ENCODE assay signal across 7 mouse cellular contexts in the genomic region with DNA sequence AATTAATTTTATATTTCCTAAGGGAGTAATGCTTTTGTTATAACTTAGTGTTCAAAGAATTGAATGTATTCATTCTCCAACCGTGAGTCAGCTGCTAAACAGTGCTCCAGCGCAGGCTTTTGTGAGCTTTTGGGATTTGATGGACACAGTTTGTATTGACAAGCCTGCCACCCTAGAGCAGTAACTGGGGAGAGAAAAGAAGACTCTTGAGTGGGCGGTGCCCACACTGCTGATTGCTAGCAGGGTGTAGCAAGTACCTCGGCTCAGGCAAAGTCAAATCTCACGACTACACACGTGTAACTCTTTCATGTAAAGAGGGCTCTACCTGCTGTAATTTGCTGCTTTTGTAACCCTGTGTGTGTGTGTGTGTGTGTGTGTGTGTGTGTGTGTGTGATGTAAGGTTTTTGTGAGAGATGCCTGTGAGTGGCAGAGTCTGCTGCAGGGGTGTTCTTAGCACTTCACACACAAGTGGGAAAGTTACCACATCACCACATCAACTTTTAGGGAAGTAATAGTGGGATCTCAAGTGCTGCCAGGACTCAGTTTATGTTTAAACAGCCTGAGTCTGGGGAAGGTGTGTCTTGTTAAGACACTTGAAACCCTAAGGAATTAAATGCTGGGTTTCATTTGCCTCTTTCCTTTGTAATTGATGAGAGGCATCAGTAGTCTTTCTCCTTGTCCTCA. TPM values are rescaled to one million over a fixed set of nuclear protein-coding genes. Genes with fewer than 3 reads are reported as not detected.
DNase-seq lines count a peak whose midpoint lies in the region; ATAC-seq lines count a peak whose summit lies in the region.

No protein-coding gene starts in this region.

- peaks cover 51% of the 10 kb centered on the region for H3K4me1 ChIP-seq in embryonic facial prominence, embryonic 10.5 days
- peaks cover 19% of the 10 kb centered on the region for H3K4me1 ChIP-seq in intestine, embryonic 15.5 days (replicated peaks)
- H3K4me1 ChIP-seq in midbrain, embryonic 10.5 days: peaks cover 48% of the 10 kb centered on the region

- no peaks in the 10 kb centered on the region for H3K27me3 ChIP-seq in embryonic facial prominence, embryonic 10.5 days (replicated peaks; ENCODE audit: low read depth, poor library complexity, severe bottlenecking)
- H3K27me3 ChIP-seq in intestine, embryonic 15.5 days (replicated peaks): no peaks in the 10 kb centered on the region
- H3K27me3 ChIP-seq in midbrain, embryonic 10.5 days (ENCODE audit: low read depth, poor library complexity, severe bottlenecking): no peaks in the 10 kb centered on the region

- no peaks in the 10 kb centered on the region for H3K36me3 ChIP-seq in embryonic facial prominence, embryonic 10.5 days (replicated peaks)
- no peaks in the 10 kb centered on the region for H3K36me3 ChIP-seq in intestine, embryonic 15.5 days
- H3K36me3 ChIP-seq in midbrain, embryonic 10.5 days: 0 out of 2 replicates have a peak, but pooled peaks cover 5% of the 10 kb centered on the region

- peak overlapping the region; percentile 2; the same call in 1 of the 2 replicates for H3K4me3 ChIP-seq in embryonic facial prominence, embryonic 10.5 days
- H3K4me3 ChIP-seq in intestine, embryonic 15.5 days (replicated peaks): no peak overlapping the region
- peak overlapping the region; percentile 29 for H3K4me3 ChIP-seq in midbrain, embryonic 10.5 days

- peak; percentile 74 for DNase-seq in Muller cell, postnatal 12 days (ENCODE audit: inconsistent ontology term)
- DNase-seq in embryonic facial prominence, embryonic 10.5 days (ENCODE audit: low spot score): no peak
- no peak for DNase-seq in midbrain, embryonic 10.5 days (ENCODE audit: low spot score)
- no peak for DNase-seq in cerebellum, adult 11 months
- DNase-seq in left cerebral cortex, postnatal 10 days (ENCODE audit: extremely low spot score in 1 of 2, low spot score in 2 of 2): no peak
- DNase-seq in retina, embryonic 14.5 days (ENCODE audit: low spot score): no peak

- H3K27ac ChIP-seq in embryonic facial prominence, embryonic 10.5 days (replicated peaks): no peak overlapping the region
- 0 out of 2 replicates have a peak overlapping the region, but pooled peaks have one; percentile 3 for H3K27ac ChIP-seq in intestine, embryonic 15.5 days
- peak overlapping the region; percentile 52; the same call in 1 of the 2 replicates for H3K27ac ChIP-seq in midbrain, embryonic 10.5 days (replicated peaks)

- 53% methylated on average over 6 of the region's 6 CpGs for WGBS in embryonic facial prominence, embryonic 10.5 days
- 39% methylated on average over 6 of the region's 6 CpGs for WGBS in intestine, embryonic 15.5 days
- 33% methylated on average over 6 of the region's 6 CpGs for WGBS in midbrain, embryonic 10.5 days

- no peaks in the 10 kb centered on the region for H3K9me3 ChIP-seq in embryonic facial prominence, embryonic 10.5 days
- no peaks in the 10 kb centered on the region for H3K9me3 ChIP-seq in intestine, embryonic 15.5 days
- no peaks in the 10 kb centered on the region for H3K9me3 ChIP-seq in midbrain, embryonic 10.5 days (replicated peaks)

- intact Hi-C loops in left cerebral cortex, postnatal 10 days (cut with DNase I): no loop called here

- H3K9ac ChIP-seq in intestine, embryonic 15.5 days: 0 out of 2 replicates have a peak overlapping the region, but pooled peaks have one; percentile 8

- no peak for ATAC-seq in intestine, embryonic 15.5 days

- peak overlapping the region; percentile 14 for H3K4me2 ChIP-seq in intestine, embryonic 15.5 days (replicated peaks)

RNA-seq across cellular contexts. Expression of a gene that starts 2.8 kb away (rescaled TPM):
- polyA plus RNA-seq in embryonic facial prominence, embryonic 10.5 days (2016; fragmentation: Nextera tagmentation; extraction: Ambion mirVana): 52.2 and 53.2 TPM in 2 replicates
- polyA plus RNA-seq in intestine, embryonic 15.5 days (2015; fragmentation: Nextera tagmentation; extraction: Ambion mirVana): 40.4 and 49.7 TPM in 2 replicates
- polyA plus RNA-seq in midbrain, embryonic 10.5 days (2016; fragmentation: Nextera tagmentation; extraction: Ambion mirVana): 57.2 and 66.0 TPM in 2 replicates
- total RNA-seq in left cerebral cortex, postnatal 10 days (2021): 10 to 100 TPM; 69.5 to 79.9 TPM
